Comparison of ENCODE assay signal across 22 mouse cellular contexts in genomic region chr6:138207293-138207844, GRCm38 (mm10).
DNase-seq lines count a peak whose midpoint lies in the region; ATAC-seq and TF ChIP-seq lines count a peak whose summit lies in the region.
"Had no signal": no experiment of that assay in that cellular context is flagged by ENCODE, and none has a peak within 500 bp of the region (broad histone marks: within the 10 kb centered on the region; RNA-seq: fewer than 3 reads in every experiment).

No protein-coding gene starts in this region.

- peak; percentile 90 for ATAC-seq in lung, embryonic 14.5 days (ENCODE audit: insufficient read depth)
- peak; percentile 72 for ATAC-seq in lung, embryonic 16.5 days (ENCODE audit: low read depth)
- ATAC-seq: forebrain, embryonic 14.5 days; forebrain, embryonic 16.5 days had no signal

- H3K36me3 ChIP-seq in lung, embryonic 14.5 days (ENCODE audit: insufficient read depth): no peaks in the 10 kb centered on the region
- no peaks in the 10 kb centered on the region for H3K36me3 ChIP-seq in lung, embryonic 16.5 days (ENCODE audit: control insufficient read depth, insufficient read depth, low read length)
- H3K36me3 ChIP-seq: embryonic facial prominence, embryonic 13.5 days; embryonic facial prominence, embryonic 15.5 days; forebrain, embryonic 10.5 days; forebrain, embryonic 12.5 days had no signal

- H3K4me2 ChIP-seq in lung, embryonic 14.5 days: no peak overlapping the region
- H3K4me2 ChIP-seq in lung, embryonic 16.5 days (ENCODE audit: low read depth, low read length): no peak overlapping the region
- H3K4me2 ChIP-seq: embryonic facial prominence, embryonic 13.5 days; embryonic facial prominence, embryonic 15.5 days; forebrain, embryonic 12.5 days had no signal

- TF ChIP-seq CTCF in lung, embryonic 14.5 days (IDR thresholded peaks at IDR 0.05; ENCODE audit: low read depth): no peak
- no peak for TF ChIP-seq CTCF in layer of hippocampus, adult 2 months (conservative IDR thresholded peaks at IDR 0.05)

- H3K4me3 ChIP-seq in lung, embryonic 14.5 days (ENCODE audit: low read depth, low read length): no peak overlapping the region
- no peak overlapping the region for H3K4me3 ChIP-seq in lung, embryonic 16.5 days (ENCODE audit: low read length)
- H3K4me3 ChIP-seq in layer of hippocampus, adult 2 months: no peak overlapping the region
- H3K4me3 ChIP-seq: embryonic facial prominence, embryonic 13.5 days; embryonic facial prominence, embryonic 15.5 days; erythroblast, embryonic 14.5 days; forebrain, embryonic 10.5 days; forebrain, embryonic 12.5 days had no signal

- H3K27ac ChIP-seq in lung, embryonic 14.5 days (ENCODE audit: low read depth): no peak overlapping the region
- H3K27ac ChIP-seq in lung, embryonic 16.5 days (ENCODE audit: low read length): no peak overlapping the region
- H3K27ac ChIP-seq in layer of hippocampus, adult 2 months: no peak overlapping the region
- H3K27ac ChIP-seq: embryonic facial prominence, embryonic 13.5 days; embryonic facial prominence, embryonic 15.5 days; forebrain, embryonic 10.5 days; forebrain, embryonic 12.5 days had no signal

- 36% methylated on average over 7 of the region's 7 CpGs for WGBS in lung, embryonic 14.5 days
- 41% methylated on average over 7 of the region's 7 CpGs for WGBS in lung, embryonic 16.5 days

- H3K9me3 ChIP-seq in lung, embryonic 14.5 days (ENCODE audit: low read depth, low read length): no peaks in the 10 kb centered on the region
- no peaks in the 10 kb centered on the region for H3K9me3 ChIP-seq in lung, embryonic 16.5 days (ENCODE audit: control insufficient read depth, low read length)
- H3K9me3 ChIP-seq: embryonic facial prominence, embryonic 13.5 days; embryonic facial prominence, embryonic 15.5 days; forebrain, embryonic 12.5 days had no signal

- peak; percentile 60 for DNase-seq in lung, embryonic 14.5 days
- DNase-seq in lung, adult 18-20 months: no peak
- DNase-seq in lung, postnatal 14 days: no peak
- no peak for DNase-seq in layer of hippocampus, adult 2 months (ENCODE audit: low spot score in 2 of 2)
- DNase-seq: adrenal gland, adult 2 months; adrenal gland, postnatal 10 days; adrenal gland, postnatal 25 days; cerebellum, adult 11 months; cerebellum, adult 18-20 months; cerebellum, adult 8-10 months; cerebellum, adult 9-11 months; cerebellum, postnatal 14 days; cerebellum, postnatal 36 days; embryo, embryonic 11 days had no signal

- H3K9ac ChIP-seq in lung, embryonic 14.5 days: no peak overlapping the region
- no peak overlapping the region for H3K9ac ChIP-seq in lung, embryonic 16.5 days (ENCODE audit: low read length)
- H3K9ac ChIP-seq: embryonic facial prominence, embryonic 13.5 days; embryonic facial prominence, embryonic 15.5 days; forebrain, embryonic 12.5 days had no signal

- no peaks in the 10 kb centered on the region for H3K27me3 ChIP-seq in lung, embryonic 14.5 days (ENCODE audit: insufficient read depth, low read length)
- H3K27me3 ChIP-seq in lung, embryonic 16.5 days (ENCODE audit: control insufficient read depth, insufficient read depth, low read depth, low read length): no peaks in the 10 kb centered on the region
- H3K27me3 ChIP-seq: embryonic facial prominence, embryonic 13.5 days; embryonic facial prominence, embryonic 15.5 days; forebrain, embryonic 12.5 days had no signal

- H3K4me1 ChIP-seq in lung, embryonic 14.5 days (ENCODE audit: insufficient read depth): no peaks in the 10 kb centered on the region
- no peaks in the 10 kb centered on the region for H3K4me1 ChIP-seq in lung, embryonic 16.5 days (replicated peaks; ENCODE audit: control insufficient read depth, insufficient read depth, low read length)
- H3K4me1 ChIP-seq: embryonic facial prominence, embryonic 13.5 days; embryonic facial prominence, embryonic 15.5 days; forebrain, embryonic 10.5 days; forebrain, embryonic 12.5 days had no signal
